8 mouse cellular contexts compared by ENCODE assay signal in the genomic region with DNA sequence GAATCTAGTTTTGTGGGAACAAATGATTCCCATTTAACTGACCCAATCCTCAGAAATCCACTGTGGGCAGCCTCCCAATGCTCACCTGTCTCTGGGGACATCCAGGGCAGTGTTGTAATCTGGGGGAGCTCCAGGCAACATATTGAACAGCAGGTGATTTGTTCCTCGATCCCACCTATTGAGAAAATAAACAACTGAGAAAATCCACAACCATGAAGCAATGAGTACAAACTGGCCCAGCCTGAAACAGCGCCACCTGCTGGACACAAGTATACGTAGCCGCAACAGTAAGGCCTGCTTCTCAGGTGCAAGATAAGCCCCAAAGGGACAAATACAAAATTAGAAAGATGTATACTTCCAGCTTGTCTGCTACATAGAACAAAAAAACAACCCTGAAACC. TPM values are rescaled to one million over a fixed set of nuclear protein-coding genes. Genes with fewer than 3 reads are reported as not detected.
DNase-seq lines count a peak whose midpoint lies in the region; ATAC-seq and TF ChIP-seq lines count a peak whose summit lies in the region.

No protein-coding gene starts in this region.

- peaks cover 64% of the 10 kb centered on the region for H3K36me3 ChIP-seq in forebrain, embryonic 13.5 days (ENCODE audit: poor library complexity, severe bottlenecking)
- peaks cover 44% of the 10 kb centered on the region for H3K36me3 ChIP-seq in forebrain, embryonic 12.5 days (replicated peaks)
- peaks cover 53% of the 10 kb centered on the region for H3K36me3 ChIP-seq in midbrain, embryonic 14.5 days (ENCODE audit: control insufficient read depth, insufficient read depth, low read length)
- H3K36me3 ChIP-seq in midbrain, embryonic 15.5 days (replicated peaks) = peaks cover 32% of the 10 kb centered on the region
- H3K36me3 ChIP-seq in forebrain, embryonic 14.5 days (ENCODE audit: control insufficient read depth, insufficient read depth, low read length) = peaks cover 49% of the 10 kb centered on the region
- peaks cover 8% of the 10 kb centered on the region; the same call in 1 of the 2 replicates for H3K36me3 ChIP-seq in liver, postnatal 0 days (replicated peaks; ENCODE audit: insufficient read depth, low read length)
- peaks cover 12% of the 10 kb centered on the region for H3K36me3 ChIP-seq in spleen, adult 2 months (ENCODE audit: control insufficient read depth, insufficient read depth, low read length)

- WGBS in forebrain, embryonic 13.5 days = 30% methylated on average over 4 of the region's 4 CpGs
- 34% methylated on average over 4 of the region's 4 CpGs for whole genome bisulfite sequencing in forebrain, embryonic 12.5 days
- WGBS in midbrain, embryonic 14.5 days = 34% methylated on average over 4 of the region's 4 CpGs
- 31% methylated on average over 4 of the region's 4 CpGs for WGBS in midbrain, embryonic 15.5 days
- WGBS in forebrain, embryonic 14.5 days = 37% methylated on average over 4 of the region's 4 CpGs
- WGBS in liver, postnatal 0 days (ENCODE audit: insufficient replicate concordance) = 29% methylated on average over 4 of the region's 4 CpGs
- WGBS in spleen, adult 2 months = 40% methylated on average over 4 of the region's 4 CpGs

- no peak for TF ChIP-seq POLR2A in spleen, adult 2 months (IDR thresholded peaks at IDR 0.05; ENCODE audit: low read depth, low read length)

- no peaks in the 10 kb centered on the region for H3K27me3 ChIP-seq in forebrain, embryonic 13.5 days
- H3K27me3 ChIP-seq in forebrain, embryonic 12.5 days = no peaks in the 10 kb centered on the region
- H3K27me3 ChIP-seq in midbrain, embryonic 14.5 days (ENCODE audit: control insufficient read depth, insufficient read depth, low read length) = no peaks in the 10 kb centered on the region
- H3K27me3 ChIP-seq in midbrain, embryonic 15.5 days (replicated peaks) = no peaks in the 10 kb centered on the region
- no peaks in the 10 kb centered on the region for H3K27me3 ChIP-seq in forebrain, embryonic 14.5 days (replicated peaks; ENCODE audit: control insufficient read depth, insufficient read depth, low read length)
- H3K27me3 ChIP-seq in liver, postnatal 0 days (ENCODE audit: insufficient read depth, low read length) = no peaks in the 10 kb centered on the region
- no peaks in the 10 kb centered on the region for H3K27me3 ChIP-seq in spleen, adult 2 months (ENCODE audit: control insufficient read depth, insufficient read depth, low read length)

- no peak for TF ChIP-seq EP300 in liver, postnatal 0 days (IDR thresholded peaks at IDR 0.05; ENCODE audit: low read depth)

- no peak overlapping the region for H3K9ac ChIP-seq in forebrain, embryonic 13.5 days
- no peak overlapping the region for H3K9ac ChIP-seq in forebrain, embryonic 12.5 days
- no peak overlapping the region for H3K9ac ChIP-seq in midbrain, embryonic 14.5 days (replicated peaks; ENCODE audit: low read length)
- H3K9ac ChIP-seq in midbrain, embryonic 15.5 days = no peak overlapping the region
- H3K9ac ChIP-seq in forebrain, embryonic 14.5 days (ENCODE audit: low read length) = no peak overlapping the region
- H3K9ac ChIP-seq in liver, postnatal 0 days (replicated peaks) = no peak overlapping the region

- no peaks in the 10 kb centered on the region for H3K9me3 ChIP-seq in forebrain, embryonic 13.5 days (replicated peaks)
- no peaks in the 10 kb centered on the region for H3K9me3 ChIP-seq in forebrain, embryonic 12.5 days
- H3K9me3 ChIP-seq in midbrain, embryonic 14.5 days (ENCODE audit: control insufficient read depth, low read length) = no peaks in the 10 kb centered on the region
- H3K9me3 ChIP-seq in midbrain, embryonic 15.5 days = no peaks in the 10 kb centered on the region
- H3K9me3 ChIP-seq in forebrain, embryonic 14.5 days (replicated peaks; ENCODE audit: control insufficient read depth, low read length) = no peaks in the 10 kb centered on the region
- H3K9me3 ChIP-seq in liver, postnatal 0 days (ENCODE audit: low read length) = no peaks in the 10 kb centered on the region

- TF ChIP-seq CTCF in liver, postnatal 0 days (IDR thresholded peaks at IDR 0.05; ENCODE audit: low read depth) = peak; percentile 95
- TF ChIP-seq CTCF in spleen, adult 2 months (IDR thresholded peaks at IDR 0.05; ENCODE audit: extremely low read depth, insufficient read depth, insufficient read length, insufficient replicate concordance) = peak; percentile 76; the same call in 1 of the 2 replicates

- no peak overlapping the region for H3K27ac ChIP-seq in forebrain, embryonic 13.5 days
- H3K27ac ChIP-seq in forebrain, embryonic 12.5 days = no peak overlapping the region
- no peak overlapping the region for H3K27ac ChIP-seq in midbrain, embryonic 14.5 days (replicated peaks; ENCODE audit: low read depth, low read length)
- H3K27ac ChIP-seq in midbrain, embryonic 15.5 days = no peak overlapping the region
- no peak overlapping the region for H3K27ac ChIP-seq in forebrain, embryonic 14.5 days (ENCODE audit: low read depth, low read length)
- H3K27ac ChIP-seq in liver, postnatal 0 days (ENCODE audit: low read depth) = no peak overlapping the region
- H3K27ac ChIP-seq in spleen, adult 2 months (ENCODE audit: insufficient read depth, low read length) = no peak overlapping the region

- ATAC-seq in forebrain, embryonic 13.5 days = 0 out of 2 replicates have a peak, but pooled peaks have one; percentile 36
- no peak for ATAC-seq in forebrain, embryonic 12.5 days (ENCODE audit: low FRiP score)
- no peak for ATAC-seq in midbrain, embryonic 14.5 days (ENCODE audit: low FRiP score, low TSS enrichment)
- no peak for ATAC-seq in midbrain, embryonic 15.5 days (replicated peaks)
- ATAC-seq in forebrain, embryonic 14.5 days = no peak
- peak; percentile 84 for ATAC-seq in liver, postnatal 0 days

- H3K4me1 ChIP-seq in forebrain, embryonic 13.5 days = no peaks in the 10 kb centered on the region
- no peaks in the 10 kb centered on the region for H3K4me1 ChIP-seq in forebrain, embryonic 12.5 days
- no peaks in the 10 kb centered on the region for H3K4me1 ChIP-seq in midbrain, embryonic 14.5 days (ENCODE audit: control insufficient read depth, insufficient read depth, low read length)
- H3K4me1 ChIP-seq in midbrain, embryonic 15.5 days = no peaks in the 10 kb centered on the region
- H3K4me1 ChIP-seq in forebrain, embryonic 14.5 days (ENCODE audit: control insufficient read depth, insufficient read depth, low read length) = no peaks in the 10 kb centered on the region
- H3K4me1 ChIP-seq in liver, postnatal 0 days (ENCODE audit: insufficient read depth) = no peaks in the 10 kb centered on the region
- H3K4me1 ChIP-seq in spleen, adult 2 months (ENCODE audit: control insufficient read depth, insufficient read depth, insufficient read length) = no peaks in the 10 kb centered on the region

- no peak overlapping the region for H3K4me2 ChIP-seq in forebrain, embryonic 13.5 days
- H3K4me2 ChIP-seq in forebrain, embryonic 12.5 days = no peak overlapping the region
- no peak overlapping the region for H3K4me2 ChIP-seq in midbrain, embryonic 14.5 days (ENCODE audit: low read length)
- no peak overlapping the region for H3K4me2 ChIP-seq in midbrain, embryonic 15.5 days
- no peak overlapping the region for H3K4me2 ChIP-seq in forebrain, embryonic 14.5 days (ENCODE audit: low read length)
- H3K4me2 ChIP-seq in liver, postnatal 0 days (ENCODE audit: low read depth, low read length) = no peak overlapping the region

- DNase-seq in midbrain, embryonic 14.5 days = peak; percentile 78
- DNase-seq in c-Kit-negative CD71-positive TER-119-positive erythroid progenitor cells, embryonic 14.5 days (ENCODE audit: low read depth, low spot score) = peak; percentile 48
- DNase-seq in forebrain, embryonic 14.5 days (ENCODE audit: low spot score) = peak; percentile 68
- peak; percentile 79 for DNase-seq in liver, postnatal 0 days
- peak; percentile 19 to 61 for DNase-seq in spleen, adult 2 months (ENCODE audit: low read depth in 1 of 2, low spot score in 2 of 2)

- no peak overlapping the region for H3K4me3 ChIP-seq in forebrain, embryonic 13.5 days
- H3K4me3 ChIP-seq in forebrain, embryonic 12.5 days (replicated peaks) = no peak overlapping the region
- no peak overlapping the region for H3K4me3 ChIP-seq in midbrain, embryonic 14.5 days (replicated peaks; ENCODE audit: low read depth, low read length)
- H3K4me3 ChIP-seq in midbrain, embryonic 15.5 days = no peak overlapping the region
- H3K4me3 ChIP-seq in forebrain, embryonic 14.5 days (ENCODE audit: low read depth, low read length) = no peak overlapping the region
- no peak overlapping the region for H3K4me3 ChIP-seq in liver, postnatal 0 days (ENCODE audit: low read depth, low read length)
- H3K4me3 ChIP-seq in spleen, adult 2 months (ENCODE audit: extremely low read depth, insufficient read depth, insufficient read length) = no peak overlapping the region

RNA-seq across cellular contexts. Expression of gene Ext2, which starts 10.6 kb away (rescaled TPM):
- polyA plus RNA-seq in forebrain, embryonic 13.5 days (2015; fragmentation: Nextera tagmentation; extraction: Ambion mirVana) = 50.6 and 57.6 TPM in 2 replicates
- 68.8 and 69.2 TPM in 2 replicates for polyA plus RNA-seq in forebrain, embryonic 12.5 days (2016; fragmentation: Nextera tagmentation; extraction: Ambion mirVana)
- polyA plus RNA-seq in midbrain, embryonic 14.5 days (2014; fragmentation: Nextera tagmentation; extraction: Ambion mirVana) = 61.0 and 69.9 TPM in 2 replicates
- polyA plus RNA-seq in midbrain, embryonic 15.5 days (2015; fragmentation: Nextera tagmentation; extraction: Ambion mirVana) = 76.4 and 79.4 TPM in 2 replicates
- 53.1 and 61.9 TPM in 2 replicates for polyA plus RNA-seq in forebrain, embryonic 14.5 days (2014; fragmentation: Nextera tagmentation; extraction: Ambion mirVana)
- 22.6 TPM in 2 replicates for polyA plus RNA-seq in liver, postnatal 0 days (2015; fragmentation: Nextera tagmentation; extraction: Ambion mirVana)
- 23.9 and 30.7 TPM in 2 replicates for polyA plus RNA-seq in spleen, adult 2 months (2012; rRNA removed)

RNA-seq across cellular contexts. Expression of gene Accs, which starts 37.9 kb away (rescaled TPM):
- polyA plus RNA-seq in forebrain, embryonic 13.5 days (2015; fragmentation: Nextera tagmentation; extraction: Ambion mirVana) = 8.1 and 10.1 TPM in 2 replicates
- polyA plus RNA-seq in forebrain, embryonic 12.5 days (2016; fragmentation: Nextera tagmentation; extraction: Ambion mirVana) = 7.8 and 8.3 TPM in 2 replicates
- 4.9 and 5.6 TPM in 2 replicates for polyA plus RNA-seq in midbrain, embryonic 14.5 days (2014; fragmentation: Nextera tagmentation; extraction: Ambion mirVana)
- 5.1 and 5.2 TPM in 2 replicates for polyA plus RNA-seq in midbrain, embryonic 15.5 days (2015; fragmentation: Nextera tagmentation; extraction: Ambion mirVana)
- polyA plus RNA-seq in forebrain, embryonic 14.5 days (2014; fragmentation: Nextera tagmentation; extraction: Ambion mirVana) = 5.0 and 8.0 TPM in 2 replicates
- 1.3 and 1.6 TPM in 2 replicates for polyA plus RNA-seq in liver, postnatal 0 days (2015; fragmentation: Nextera tagmentation; extraction: Ambion mirVana)
- 16.4 and 19.5 TPM in 2 replicates for polyA plus RNA-seq in spleen, adult 2 months (2012; rRNA removed)

RNA-seq across cellular contexts. Expression of gene Accsl, which starts 57.1 kb away (rescaled TPM):
- 0.28 and 0.98 TPM in 2 replicates for polyA plus RNA-seq in forebrain, embryonic 13.5 days (2015; fragmentation: Nextera tagmentation; extraction: Ambion mirVana)
- 0.28 and 0.31 TPM in 2 replicates for polyA plus RNA-seq in forebrain, embryonic 12.5 days (2016; fragmentation: Nextera tagmentation; extraction: Ambion mirVana)
- 0.18 and 0.19 TPM in 2 replicates for polyA plus RNA-seq in midbrain, embryonic 14.5 days (2014; fragmentation: Nextera tagmentation; extraction: Ambion mirVana)
- polyA plus RNA-seq in midbrain, embryonic 15.5 days (2015; fragmentation: Nextera tagmentation; extraction: Ambion mirVana) = 0.17 and 0.32 TPM in 2 replicates
- polyA plus RNA-seq in forebrain, embryonic 14.5 days (2014; fragmentation: Nextera tagmentation; extraction: Ambion mirVana) = 0.71 and 1.2 TPM in 2 replicates
- polyA plus RNA-seq in liver, postnatal 0 days (2015; fragmentation: Nextera tagmentation; extraction: Ambion mirVana) = 0.13 TPM in 1 of 2 replicates, not detected in the other
- 0.04 TPM in 1 of 2 replicates, not detected in the other for polyA plus RNA-seq in spleen, adult 2 months (2012; rRNA removed)

Comparison
In these comparisons a context has a peak if more than half of its experiments do, and no peak if none do; other contexts are left out.
1. ATAC-seq: peak in forebrain, embryonic 13.5 days (single experiment) and liver, postnatal 0 days (single experiment); none in forebrain, embryonic 12.5 days (single experiment), midbrain, embryonic 14.5 days (single experiment), midbrain, embryonic 15.5 days (single experiment) and forebrain, embryonic 14.5 days (single experiment).
2. Peak in every context shown above with its lines, with median percentiles within 50 percentile points of each other: DNase-seq.